Mouse (Mus musculus): ENCODE measurements around the gene Fam83e. TPM values are rescaled to one million over a fixed set of nuclear protein-coding genes. Genes with fewer than 3 reads are reported as not detected.

The Fam83e gene
- polyA plus RNA-seq (2014; fragmentation: Nextera tagmentation; extraction: Ambion mirVana), result 0.80 TPM in 2 replicates

DNA sequence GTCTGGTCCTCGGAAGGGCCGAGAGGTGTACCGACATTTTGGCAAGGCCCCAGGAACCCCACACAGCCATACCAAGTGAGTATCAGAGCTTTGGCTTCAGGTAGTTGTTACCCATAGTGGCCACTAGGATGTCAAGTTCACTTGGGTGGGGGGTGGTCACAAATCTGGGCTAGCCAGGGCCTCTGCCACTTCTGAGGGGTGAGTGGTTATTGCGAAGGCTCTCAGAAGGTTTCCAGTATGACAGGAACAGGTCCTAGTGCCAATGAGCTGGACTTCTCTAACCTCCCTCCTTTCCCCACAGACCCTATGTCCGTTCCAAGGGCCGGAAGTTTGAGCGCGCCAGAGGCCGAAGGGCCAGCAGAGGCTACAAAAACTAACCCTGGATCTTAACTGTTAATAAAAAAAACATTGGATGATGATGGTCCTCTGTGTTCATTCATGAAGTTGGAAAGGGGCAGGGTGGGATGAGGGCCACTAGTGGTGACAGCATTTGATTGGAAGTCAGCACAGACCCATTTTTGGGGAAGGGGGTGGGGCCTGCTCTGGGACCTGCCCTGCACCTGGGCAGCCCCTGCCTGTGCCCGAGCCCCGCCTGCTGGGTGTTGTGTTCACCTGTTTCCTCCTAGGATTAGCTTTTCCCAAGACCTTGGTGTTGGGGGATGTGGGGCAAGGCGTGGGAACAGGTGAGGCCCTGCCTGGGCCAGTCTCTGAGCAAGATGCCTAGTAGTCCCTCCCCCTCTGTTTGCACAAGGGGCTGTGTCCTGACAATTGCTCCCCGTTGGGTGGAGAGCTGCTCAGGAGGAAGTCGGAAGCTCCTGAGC is at the start of gene Fam83e:
Gene Fam83e, plus strand, starts transcription at position 800 of the 821 bp plus-strand sequence.
- no peak within 1 kb of the TSS for H3K4me3 ChIP-seq (ENCODE audit: low read depth, low read length)
- ATAC-seq (ENCODE audit: low FRiP score) (no peak), DNase-seq (ENCODE audit: low spot score) (no peak)
- H3K4me2 ChIP-seq (replicated peaks; ENCODE audit: low read depth, low read length), result no peak within 1 kb of the TSS
- 85% methylated on average over 14 of the region's 14 CpGs for WGBS
- H3K9me3 ChIP-seq (ENCODE audit: control insufficient read depth, low read length), result no peaks in the 10 kb centered on the region
- no peaks in the 10 kb centered on the region for H3K27me3 ChIP-seq (ENCODE audit: control insufficient read depth, insufficient read depth, low read length)
- peaks cover 11% of the 10 kb centered on the region for H3K36me3 ChIP-seq (ENCODE audit: control insufficient read depth, insufficient read depth, low read length)
- no peak within 1 kb of the TSS for H3K9ac ChIP-seq (ENCODE audit: low read depth, low read length)
- peaks cover 14% of the 10 kb centered on the region for H3K4me1 ChIP-seq (replicated peaks; ENCODE audit: control insufficient read depth, insufficient read depth, low read length)
- no peak within 1 kb of the TSS for H3K27ac ChIP-seq (ENCODE audit: low read depth, low read length)

DNA sequence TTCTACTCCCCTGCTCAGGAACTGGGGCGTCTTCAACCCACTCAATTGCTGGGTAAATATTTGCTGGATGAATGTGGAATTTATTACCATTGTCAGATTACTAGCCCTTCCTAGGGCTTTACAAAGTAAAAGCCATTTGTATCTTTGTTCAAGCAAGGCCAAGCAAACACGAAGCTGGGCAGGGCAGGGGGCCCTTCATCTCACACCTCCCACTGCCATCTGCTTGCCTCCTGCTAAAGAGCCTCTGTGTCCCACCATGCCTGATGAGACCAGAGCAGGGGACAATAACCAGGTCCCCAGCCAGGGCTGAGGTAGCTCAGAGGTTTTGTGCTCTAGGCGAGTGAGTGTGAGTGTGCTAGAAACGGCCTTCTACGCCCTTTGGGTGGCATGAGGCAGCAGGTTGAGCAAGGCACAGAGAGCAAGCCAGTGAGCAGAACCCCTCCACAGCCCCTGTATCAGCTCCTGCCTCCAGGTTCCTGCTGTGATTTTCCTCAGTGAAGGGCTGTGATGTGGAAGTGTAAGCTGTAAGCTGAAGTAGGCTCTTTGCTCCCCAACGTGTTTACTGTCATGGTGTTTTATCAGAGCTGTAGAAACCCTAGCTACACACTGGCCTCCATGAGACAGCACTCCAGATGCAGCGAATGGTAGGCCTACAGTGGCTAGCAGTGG is 43.3 kb upstream of the Fam83e start:
- WGBS, result 77% methylated on average over 7 of the region's 7 CpGs
- H3K27me3 ChIP-seq (ENCODE audit: control insufficient read depth, insufficient read depth, low read length), result no peaks in the 10 kb centered on the region
- H3K4me2 ChIP-seq (replicated peaks; ENCODE audit: low read depth, low read length), result no peak overlapping the region
- H3K4me3 ChIP-seq (ENCODE audit: low read depth, low read length), result no peak overlapping the region
- no peaks in the 10 kb centered on the region for H3K9me3 ChIP-seq (ENCODE audit: control insufficient read depth, low read length)
- no peak for DNase-seq (ENCODE audit: low spot score)
- no peak overlapping the region for H3K9ac ChIP-seq (ENCODE audit: low read depth, low read length)
- no peaks in the 10 kb centered on the region for H3K36me3 ChIP-seq (ENCODE audit: control insufficient read depth, insufficient read depth, low read length)
- H3K27ac ChIP-seq (ENCODE audit: low read depth, low read length), result no peak overlapping the region
- ATAC-seq (ENCODE audit: low FRiP score), result no peak
- no peaks in the 10 kb centered on the region for H3K4me1 ChIP-seq (replicated peaks; ENCODE audit: control insufficient read depth, insufficient read depth, low read length)

DNA sequence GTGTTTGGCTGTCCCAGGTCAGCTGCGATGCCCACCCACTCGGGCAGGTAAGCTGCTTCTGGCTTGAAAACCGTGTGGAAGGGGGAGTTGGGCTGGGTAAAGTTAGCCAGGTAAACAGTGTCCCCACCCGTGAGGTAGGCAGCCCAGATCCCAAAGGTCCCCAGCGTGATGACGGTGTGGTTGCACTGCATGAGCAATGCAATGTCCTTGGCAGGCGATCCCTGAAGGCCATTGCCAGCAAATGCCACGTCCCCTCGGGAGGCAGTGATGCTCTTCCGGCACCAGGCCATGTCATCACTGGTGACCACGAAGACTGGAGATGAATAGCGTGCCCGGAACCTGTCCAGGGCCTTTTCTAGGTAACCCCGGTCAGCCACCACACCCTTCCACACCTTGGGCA is 42.5 kb upstream of the Fam83e start:
- DNase-seq (ENCODE audit: low spot score) (no peak), ATAC-seq (ENCODE audit: low FRiP score) (no peak)
- Histone ChIP-seq H3K4me1 (replicated peaks; ENCODE audit: control insufficient read depth, insufficient read depth, low read length) (no peaks in the 10 kb centered on the region), H3K9ac (ENCODE audit: low read depth, low read length) (no peak overlapping the region), H3K4me2 (replicated peaks; ENCODE audit: low read depth, low read length) (no peak overlapping the region), H3K9me3 (ENCODE audit: control insufficient read depth, low read length) (no peaks in the 10 kb centered on the region), H3K36me3 (ENCODE audit: control insufficient read depth, insufficient read depth, low read length) (no peaks in the 10 kb centered on the region), H3K27ac (ENCODE audit: low read depth, low read length) (no peak overlapping the region), H3K4me3 (ENCODE audit: low read depth, low read length) (no peak overlapping the region), H3K27me3 (ENCODE audit: control insufficient read depth, insufficient read depth, low read length) (no peaks in the 10 kb centered on the region)
- WGBS, result 90% methylated on average over 14 of the region's 14 CpGs

DNA sequence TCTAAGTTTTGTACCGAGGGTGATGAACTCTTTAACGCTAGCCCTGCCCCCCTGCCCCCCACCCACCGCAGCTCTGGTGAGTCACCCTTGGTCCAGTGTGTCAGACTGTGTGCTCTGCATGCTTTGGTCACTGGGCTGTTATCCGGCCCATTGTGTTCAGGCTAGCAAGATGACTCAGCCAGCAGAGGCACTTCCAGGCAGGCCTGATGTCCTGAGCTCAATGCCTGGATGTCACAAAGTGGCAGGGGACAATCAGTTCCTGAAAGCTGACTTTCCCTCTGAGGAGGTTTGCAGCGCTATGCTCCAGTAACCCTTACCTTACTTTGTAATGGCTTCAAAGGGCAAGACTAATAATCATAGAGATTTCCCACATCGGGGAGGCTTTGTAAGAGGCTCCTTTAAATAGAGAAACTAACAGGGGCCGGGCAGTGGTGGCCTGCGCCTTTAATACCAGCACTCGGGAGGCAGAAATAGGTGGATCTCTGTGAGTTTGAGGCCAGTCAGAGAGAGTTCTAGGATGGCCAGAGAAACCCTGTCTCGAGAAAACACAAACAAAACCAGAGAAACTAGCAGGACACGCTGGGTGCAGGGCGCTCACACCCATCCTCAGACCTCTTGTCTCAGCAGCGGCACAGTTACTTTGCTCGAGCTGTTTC is 40.9 kb upstream of the Fam83e start:
- Histone ChIP-seq H3K36me3 (ENCODE audit: control insufficient read depth, insufficient read depth, low read length) (no peaks in the 10 kb centered on the region), H3K4me2 (replicated peaks; ENCODE audit: low read depth, low read length) (no peak overlapping the region), H3K27ac (ENCODE audit: low read depth, low read length) (no peak overlapping the region), H3K4me1 (replicated peaks; ENCODE audit: control insufficient read depth, insufficient read depth, low read length) (no peaks in the 10 kb centered on the region), H3K9me3 (ENCODE audit: control insufficient read depth, low read length) (no peaks in the 10 kb centered on the region), H3K9ac (ENCODE audit: low read depth, low read length) (no peak overlapping the region), H3K27me3 (ENCODE audit: control insufficient read depth, insufficient read depth, low read length) (no peaks in the 10 kb centered on the region), H3K4me3 (ENCODE audit: low read depth, low read length) (no peak overlapping the region)
- 68% methylated on average over 14 of the region's 14 CpGs for WGBS
- DNase-seq (ENCODE audit: low spot score), result no peak
- no peak for ATAC-seq (ENCODE audit: low FRiP score)

DNA sequence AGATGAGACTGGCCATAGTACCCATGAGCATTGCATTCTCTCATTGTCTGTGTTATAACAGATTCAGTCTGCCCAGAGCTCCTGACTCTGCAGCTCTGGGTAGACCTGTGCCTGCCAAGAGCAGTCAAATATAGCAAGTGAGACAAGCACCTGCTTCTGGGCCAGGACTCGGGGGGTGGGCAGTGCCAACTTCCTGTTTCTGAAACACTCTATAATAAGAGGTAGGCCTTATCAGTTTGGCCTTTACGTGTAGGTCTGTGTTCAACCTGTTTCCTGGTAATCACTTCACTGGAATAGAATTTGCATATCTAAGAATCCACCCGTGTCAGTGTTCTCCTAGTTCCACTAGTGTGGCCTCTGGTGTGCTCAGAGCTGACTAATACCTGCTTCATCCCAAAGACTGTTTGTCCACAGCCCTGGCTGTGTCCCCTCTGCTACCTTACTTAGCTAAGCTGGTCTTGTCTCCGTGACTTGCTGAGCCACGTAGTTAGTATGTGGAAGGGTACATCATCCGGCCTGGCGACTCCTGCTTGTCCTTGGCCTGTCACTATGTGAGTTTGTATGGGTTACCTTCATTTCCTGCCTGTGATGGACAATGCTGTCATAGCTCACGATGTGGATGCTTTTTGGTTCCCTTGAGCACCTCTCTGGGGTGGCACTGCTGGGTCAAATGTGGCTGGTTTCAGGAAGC is 39.8 kb upstream of the Fam83e start:
- H3K9me3 ChIP-seq (ENCODE audit: control insufficient read depth, low read length), result no peaks in the 10 kb centered on the region
- 88% methylated on average over 8 of the region's 8 CpGs for WGBS
- H3K27me3 ChIP-seq (ENCODE audit: control insufficient read depth, insufficient read depth, low read length), result no peaks in the 10 kb centered on the region
- H3K4me2 ChIP-seq (replicated peaks; ENCODE audit: low read depth, low read length), result no peak overlapping the region
- H3K9ac ChIP-seq (ENCODE audit: low read depth, low read length), result no peak overlapping the region
- H3K4me3 ChIP-seq (ENCODE audit: low read depth, low read length), result no peak overlapping the region
- DNase-seq (ENCODE audit: low spot score), result no peak
- peaks cover under 1% of the 10 kb centered on the region for H3K4me1 ChIP-seq (replicated peaks; ENCODE audit: control insufficient read depth, insufficient read depth, low read length)
- H3K36me3 ChIP-seq (ENCODE audit: control insufficient read depth, insufficient read depth, low read length), result no peaks in the 10 kb centered on the region
- no peak for ATAC-seq (ENCODE audit: low FRiP score)
- H3K27ac ChIP-seq (ENCODE audit: low read depth, low read length), result no peak overlapping the region

DNA sequence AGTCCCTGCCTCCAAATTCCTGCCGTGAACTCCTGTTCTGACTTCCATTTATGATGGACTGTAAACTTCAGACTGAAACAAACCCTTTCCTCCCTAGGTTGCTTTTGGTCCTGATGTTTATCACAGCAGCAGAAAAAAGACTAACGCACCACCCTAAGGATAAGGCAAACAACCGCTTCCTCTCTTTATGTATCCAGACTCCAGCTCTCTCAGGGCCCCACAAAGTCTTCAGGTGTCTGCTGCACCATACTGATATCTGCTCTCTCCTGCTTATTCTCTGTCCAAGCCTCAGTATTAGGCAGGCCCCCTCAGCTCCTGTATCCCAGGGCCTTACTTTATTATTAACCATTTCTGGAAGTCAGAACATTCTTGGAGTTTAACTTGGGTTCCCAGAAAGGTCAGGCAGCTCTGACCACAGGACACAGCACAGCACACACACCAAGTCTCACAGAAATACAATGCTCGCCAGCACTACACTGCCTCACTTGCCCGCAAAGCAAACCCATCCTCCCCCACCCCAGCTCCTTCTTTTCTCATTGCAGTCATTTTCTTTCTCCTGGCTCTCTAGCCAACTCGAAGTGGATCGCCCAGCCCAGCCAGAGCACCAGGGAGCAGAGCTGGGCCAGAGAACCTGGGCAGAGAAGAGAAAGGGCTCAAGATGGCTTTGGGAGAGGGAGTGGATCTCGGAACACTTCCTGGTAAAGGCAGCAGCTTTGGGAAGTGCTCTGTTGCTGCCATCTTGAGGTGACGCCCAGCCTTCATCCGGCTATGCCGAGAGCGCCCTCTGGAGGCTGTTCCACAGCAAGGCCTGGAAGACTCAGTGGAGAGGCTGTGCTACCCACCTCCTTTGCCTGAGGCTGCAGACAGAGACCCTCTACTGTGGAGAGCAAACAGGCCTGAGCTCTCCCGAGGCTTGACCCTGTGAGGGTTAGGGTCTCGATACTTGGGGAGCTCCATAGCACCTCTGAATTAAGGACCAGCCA is 38.6 kb upstream of the Fam83e start:
- no peak overlapping the region for H3K4me2 ChIP-seq (replicated peaks; ENCODE audit: low read depth, low read length)
- no peaks in the 10 kb centered on the region for H3K27me3 ChIP-seq (ENCODE audit: control insufficient read depth, insufficient read depth, low read length)
- no peak overlapping the region for H3K27ac ChIP-seq (ENCODE audit: low read depth, low read length)
- ATAC-seq (ENCODE audit: low FRiP score) (peak; percentile 86), DNase-seq (ENCODE audit: low spot score) (peak; percentile 96)
- WGBS, result 30% methylated on average over 14 of the region's 14 CpGs
- no peaks in the 10 kb centered on the region for H3K9me3 ChIP-seq (ENCODE audit: control insufficient read depth, low read length)
- peaks cover 3% of the 10 kb centered on the region for H3K4me1 ChIP-seq (replicated peaks; ENCODE audit: control insufficient read depth, insufficient read depth, low read length)
- H3K9ac ChIP-seq (ENCODE audit: low read depth, low read length), result peak overlapping the region; percentile 40; the same call in 1 of the 2 replicates
- no peaks in the 10 kb centered on the region for H3K36me3 ChIP-seq (ENCODE audit: control insufficient read depth, insufficient read depth, low read length)
- no peak overlapping the region for H3K4me3 ChIP-seq (ENCODE audit: low read depth, low read length)

DNA sequence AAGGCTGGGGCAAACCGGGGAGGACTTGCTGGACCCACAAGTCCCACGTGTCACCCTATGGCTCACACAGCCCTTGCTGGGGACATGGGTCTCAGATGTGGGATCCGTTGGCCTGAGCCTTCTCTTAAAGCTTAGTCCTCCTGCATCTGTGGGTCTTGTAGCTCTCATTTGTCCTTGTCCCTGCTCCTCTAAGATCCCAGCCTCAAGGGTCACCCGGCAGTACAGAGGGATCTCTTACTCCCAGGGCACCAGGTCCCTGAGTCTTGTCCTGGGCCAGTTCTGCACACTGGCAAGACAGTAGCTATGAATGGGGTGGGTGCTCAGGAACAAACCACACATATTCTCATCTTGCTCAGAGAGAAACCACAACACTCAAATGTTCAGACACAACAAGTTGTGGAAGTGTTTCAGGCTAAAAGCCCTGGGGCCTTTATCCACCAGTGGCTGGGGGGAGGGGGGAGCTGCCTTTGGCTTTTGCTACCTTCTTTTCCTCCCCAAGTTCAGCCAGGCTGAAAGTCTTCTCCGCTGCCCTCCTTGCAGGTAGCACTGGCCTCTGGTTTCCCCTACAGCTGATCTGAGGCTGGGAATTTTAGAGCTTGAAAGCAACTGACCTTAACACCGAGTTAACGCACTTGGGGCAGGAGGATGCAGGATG is 37.5 kb upstream of the Fam83e start, which contains the start of gene Ntn5:
Gene Ntn5, plus strand, starts transcription at position 627 of the 655 bp plus-strand sequence.
- H3K4me2 ChIP-seq (replicated peaks; ENCODE audit: low read depth, low read length), result no peak within 1 kb of the TSS
- no peak within 1 kb of the TSS for H3K9ac ChIP-seq (ENCODE audit: low read depth, low read length)
- no peak for ATAC-seq (ENCODE audit: low FRiP score)

More for the DNA sequence above, 37.5 kb upstream of the Fam83e start, which contains the start of gene Ntn5:
- Histone ChIP-seq H3K4me1 (replicated peaks; ENCODE audit: control insufficient read depth, insufficient read depth, low read length) (peaks cover 3% of the 10 kb centered on the region), H3K27ac (ENCODE audit: low read depth, low read length) (no peak within 1 kb of the TSS), H3K9me3 (ENCODE audit: control insufficient read depth, low read length) (no peaks in the 10 kb centered on the region), H3K27me3 (ENCODE audit: control insufficient read depth, insufficient read depth, low read length) (no peaks in the 10 kb centered on the region), H3K36me3 (ENCODE audit: control insufficient read depth, insufficient read depth, low read length) (no peaks in the 10 kb centered on the region), H3K4me3 (ENCODE audit: low read depth, low read length) (no peak within 1 kb of the TSS)
- no peak for DNase-seq (ENCODE audit: low spot score)
- 76% methylated on average over 7 of the region's 7 CpGs for WGBS

Data from hindbrain, embryonic 11.5 days (tissue).